In the genomic region with DNA sequence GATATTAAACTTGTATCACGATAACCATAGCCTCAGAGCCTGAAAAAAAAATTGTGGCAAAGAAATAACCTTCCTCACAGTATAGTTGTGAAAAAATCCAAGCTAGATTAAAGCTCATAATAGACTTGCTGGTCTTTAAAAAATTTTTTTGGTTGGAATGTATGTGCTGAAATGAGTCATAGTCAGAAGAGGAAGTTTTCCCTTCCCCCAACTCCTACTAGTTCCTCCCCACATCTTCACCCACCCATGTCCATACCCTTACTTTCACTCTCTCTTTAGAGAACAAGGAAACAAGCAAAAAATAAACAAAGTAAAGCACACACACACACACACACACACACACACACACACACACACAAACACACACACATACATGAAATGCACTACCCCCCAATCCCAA, we compare ENCODE assay signal across 17 mouse cellular contexts.
"Had no signal": no experiment of that assay in that cellular context is flagged by ENCODE, and none has a peak within 500 bp of the region (broad histone marks: within the 10 kb centered on the region; RNA-seq: fewer than 3 reads in every experiment).

No protein-coding gene starts in this region.

- H3K36me3 ChIP-seq: limb, embryonic 12.5 days; liver, embryonic 15.5 days; midbrain, embryonic 12.5 days; neural tube, embryonic 12.5 days; stomach, embryonic 15.5 days had no signal

- H3K27ac ChIP-seq: kidney, postnatal 0 days; limb, embryonic 12.5 days; liver, embryonic 15.5 days; midbrain, embryonic 12.5 days; neural tube, embryonic 12.5 days; stomach, embryonic 15.5 days had no signal

- ATAC-seq: lung, postnatal 0 days had no signal

- DNase-seq: kidney, adult 8-10 months; kidney, postnatal 36 days; layer of hippocampus, adult 9-11 months; layer of hippocampus, postnatal 36 days; liver; lung, adult 2 months; lung, postnatal 36 days; thymus, adult 2 months; thymus, postnatal 36 days had no signal

- H3K4me3 ChIP-seq: limb, embryonic 12.5 days; liver, embryonic 15.5 days; midbrain, embryonic 12.5 days; myocyte; neural tube, embryonic 12.5 days; stomach, embryonic 15.5 days had no signal
